Mouse (Mus musculus) midbrain, embryonic 14.5 days (tissue): Measurements from ENCODE around the gene Gata3. TPM values are rescaled to one million over a fixed set of nuclear protein-coding genes. Genes with fewer than 3 reads are reported as not detected.

Source experiments
- ATAC-seq: fragments of 200-750 bp; cut with Nextera tagmentation; 2 replicates; pipeline ENCODE4 v1.8.0; 2017; ENCODE audit warnings: moderate number of reproducible peaks, moderate library complexity; ENCODE audit not compliant: low FRiP score, low TSS enrichment
- DNase-seq: peaks from one replicate; pipeline ENCODE4 v3.0.0-alpha.2; 2015
- H3K27ac ChIP-seq: fragments of 300-500 bp; sonication (generic); replicated peaks from 2 replicates; pipeline ENCODE4 v1.5.1; 2014; ENCODE audit warnings: mild to moderate bottlenecking, low read depth, low read length, moderate library complexity
- H3K27me3 ChIP-seq: fragments of 300-500 bp; sonication (generic); 2 replicates; pipeline ENCODE4 v1.6.1; 2014; ENCODE audit warnings: low read length, control low read depth, mixed read lengths; ENCODE audit not compliant: control insufficient read depth, insufficient read depth
- H3K36me3 ChIP-seq: fragments of 300-500 bp; sonication (generic); 2 replicates; pipeline ENCODE4 v1.6.1; 2014; ENCODE audit warnings: low read length, control low read depth; ENCODE audit not compliant: control insufficient read depth, insufficient read depth
- H3K4me1 ChIP-seq: fragments of 300-500 bp; sonication (generic); 2 replicates; pipeline ENCODE4 v1.6.1; 2014; ENCODE audit warnings: mild to moderate bottlenecking, antibody characterized with exemption, low read length, control low read depth; ENCODE audit not compliant: control insufficient read depth, insufficient read depth
- H3K4me2 ChIP-seq: fragments of 300-500 bp; sonication (generic); 2 replicates; pipeline ENCODE4 v1.6.1; 2014; ENCODE audit warnings: mild to moderate bottlenecking, low read length, moderate library complexity
- H3K4me3 ChIP-seq: fragments of 300-500 bp; sonication (generic); replicated peaks from 2 replicates; pipeline ENCODE4 v1.5.1; 2014; ENCODE audit warnings: low read depth, low read length
- H3K9ac ChIP-seq: fragments of 300-500 bp; sonication (generic); replicated peaks from 2 replicates; pipeline ENCODE4 v1.6.1; 2014; ENCODE audit warnings: mild to moderate bottlenecking, low read length, moderate library complexity
- H3K9me3 ChIP-seq: fragments of 300-500 bp; sonication (generic); 2 replicates; pipeline ENCODE4 v1.6.1; 2016; ENCODE audit warnings: low read length, control low read depth, mixed read lengths; ENCODE audit not compliant: control insufficient read depth
- WGBS: fragments of 180-500 bp; shearing (Covaris S2); extraction: QIAGEN DNeasy Blood & Tissue Kit; methylation state at CpG from one replicate; pipeline ENCODE4 v1.1.7; 2014; 5-methylcytosine and 5-hydroxymethylcytosine counted together
- polyA plus RNA-seq: library from polyadenylated mRNA; unstranded; fragments of >200 nt; fragmentation: Nextera tagmentation; extraction: Ambion mirVana; gene quantifications from 2 replicates; pipeline ENCODE4 v1.2.1, GENCODE M21; 2014

Gata3 gene
- polyA plus RNA-seq, 1 experiment from 2014 or later, result 120 TPM

GRCm38 (mm10) chr2:9871798-9872197, 18.0 kb downstream of the Gata3 start:
- ATAC-seq, result no peak
- peak overlapping the region; percentile 87 for H3K27ac ChIP-seq
- 11% methylated on average over 6 of the region's 6 CpGs for WGBS
- H3K9ac ChIP-seq, result peak overlapping the region; percentile 72
- no peaks in the 10 kb centered on the region for H3K9me3 ChIP-seq
- no peaks in the 10 kb centered on the region for H3K4me1 ChIP-seq
- H3K4me2 ChIP-seq, result peak overlapping the region; percentile 65
- peaks cover 56% of the 10 kb centered on the region for H3K27me3 ChIP-seq
- 0 out of 2 replicates have a peak, but pooled peaks cover 9% of the 10 kb centered on the region for H3K36me3 ChIP-seq
- H3K4me3 ChIP-seq, result peak overlapping the region; percentile 45
- no peak for DNase-seq

DNA sequence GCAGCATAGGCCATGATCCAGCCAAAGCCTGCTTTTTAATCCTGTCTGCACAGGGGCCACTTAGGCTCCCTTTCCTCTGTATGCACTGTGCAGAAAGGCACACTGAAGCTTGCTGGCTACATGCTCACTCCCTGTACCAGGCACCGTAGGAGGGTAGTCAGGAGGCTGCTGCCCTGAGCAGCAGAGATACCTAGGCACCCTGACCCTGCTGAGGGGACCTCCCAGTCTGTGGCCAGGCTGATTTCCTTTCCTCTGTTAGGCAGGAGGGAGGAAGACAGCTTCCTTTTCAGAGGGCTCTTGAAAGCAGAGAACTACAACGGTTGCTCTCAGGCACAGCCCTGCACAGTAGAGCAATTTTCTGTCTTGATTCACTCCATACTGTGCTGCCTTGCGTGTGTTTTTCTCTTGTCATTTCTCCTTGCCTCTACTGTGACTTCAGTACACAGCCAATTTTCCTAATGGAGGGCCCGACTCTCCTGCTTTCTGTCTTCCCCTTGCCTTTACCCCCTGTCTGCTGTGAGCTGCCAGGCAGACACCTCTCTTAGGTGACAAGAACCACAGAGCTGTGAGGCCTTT, 18.6 kb downstream of the Gata3 start:
- peak overlapping the region; percentile 87 for H3K27ac ChIP-seq
- no peak for DNase-seq
- WGBS, result 16% methylated on average over 4 of the region's 4 CpGs
- peak overlapping the region; percentile 45 for H3K4me3 ChIP-seq
- H3K4me1 ChIP-seq, result no peaks in the 10 kb centered on the region
- 0 out of 2 replicates have a peak, but pooled peaks cover 9% of the 10 kb centered on the region for H3K36me3 ChIP-seq
- peaks cover 53% of the 10 kb centered on the region for H3K27me3 ChIP-seq
- no peaks in the 10 kb centered on the region for H3K9me3 ChIP-seq
- peak overlapping the region; percentile 72 for H3K9ac ChIP-seq
- 0 out of 2 replicates have a peak, but pooled peaks have one; percentile 5 for ATAC-seq
- peak overlapping the region; percentile 65 for H3K4me2 ChIP-seq

GRCm38 (mm10) chr2:9867092-9867825, 22.6 kb downstream of the Gata3 start:
- H3K27me3 ChIP-seq, result peaks cover 15% of the 10 kb centered on the region
- WGBS, result 77% methylated on average over 12 of the region's 12 CpGs

DNA sequence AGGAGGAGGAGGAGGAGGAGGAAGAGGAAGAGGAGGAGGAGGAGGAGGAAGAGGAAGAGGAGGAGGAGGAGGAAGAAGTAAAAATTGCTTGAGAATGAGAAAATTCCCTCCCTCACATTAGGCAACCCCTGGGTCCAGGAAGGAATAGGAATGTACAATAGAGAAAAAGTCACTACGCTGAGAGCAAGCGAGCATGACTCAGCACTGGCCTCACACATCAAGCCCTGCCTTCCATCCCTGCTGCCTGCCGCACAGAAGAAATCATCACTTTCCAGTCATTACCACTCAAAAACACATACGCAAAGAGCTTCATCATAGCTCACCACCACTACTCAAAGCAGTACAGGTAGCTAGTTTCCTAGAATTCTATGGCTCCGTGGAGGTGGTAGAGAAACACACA, 29.1 kb downstream of the Gata3 start:
- Histone ChIP-seq H3K27ac (no peak overlapping the region), H3K27me3 (no peaks in the 10 kb centered on the region), H3K4me1 (no peaks in the 10 kb centered on the region), H3K36me3 (peaks cover 6% of the 10 kb centered on the region), H3K9me3 (no peaks in the 10 kb centered on the region), H3K4me3 (no peak overlapping the region), H3K4me2 (no peak overlapping the region), H3K9ac (no peak overlapping the region)
- no peak for DNase-seq
- no peak for ATAC-seq
- WGBS, result 82% methylated on average over 5 of the region's 5 CpGs

More at GRCm38 (mm10) chr2:9867092-9867825, 22.6 kb downstream of the Gata3 start:
- no peaks in the 10 kb centered on the region for H3K4me1 ChIP-seq
- DNase-seq, result no peak
- no peak overlapping the region; the same call in 1 of the 2 replicates for H3K9ac ChIP-seq
- peak overlapping the region; percentile 9 for H3K4me2 ChIP-seq
- no peak overlapping the region for H3K4me3 ChIP-seq
- peak overlapping the region; percentile 60 for H3K27ac ChIP-seq
- no peaks in the 10 kb centered on the region for H3K9me3 ChIP-seq
- peaks cover 4% of the 10 kb centered on the region for H3K36me3 ChIP-seq
- no peak for ATAC-seq

- Histone ChIP-seq H3K27ac (no peak overlapping the region), H3K4me3 (no peak overlapping the region), H3K36me3 (no peaks in the 10 kb centered on the region), H3K4me2 (no peak overlapping the region), H3K9ac (no peak overlapping the region), H3K9me3 (no peaks in the 10 kb centered on the region), H3K4me1 (no peaks in the 10 kb centered on the region), H3K27me3 (no peaks in the 10 kb centered on the region)
- WGBS, result 38% methylated on average over 4 of the region's 4 CpGs
- no peak for ATAC-seq
- DNase-seq, result no peak
Observed at GRCm38 (mm10) chr2:9855861-9856260, 34.0 kb downstream of the Gata3 start.

DNA sequence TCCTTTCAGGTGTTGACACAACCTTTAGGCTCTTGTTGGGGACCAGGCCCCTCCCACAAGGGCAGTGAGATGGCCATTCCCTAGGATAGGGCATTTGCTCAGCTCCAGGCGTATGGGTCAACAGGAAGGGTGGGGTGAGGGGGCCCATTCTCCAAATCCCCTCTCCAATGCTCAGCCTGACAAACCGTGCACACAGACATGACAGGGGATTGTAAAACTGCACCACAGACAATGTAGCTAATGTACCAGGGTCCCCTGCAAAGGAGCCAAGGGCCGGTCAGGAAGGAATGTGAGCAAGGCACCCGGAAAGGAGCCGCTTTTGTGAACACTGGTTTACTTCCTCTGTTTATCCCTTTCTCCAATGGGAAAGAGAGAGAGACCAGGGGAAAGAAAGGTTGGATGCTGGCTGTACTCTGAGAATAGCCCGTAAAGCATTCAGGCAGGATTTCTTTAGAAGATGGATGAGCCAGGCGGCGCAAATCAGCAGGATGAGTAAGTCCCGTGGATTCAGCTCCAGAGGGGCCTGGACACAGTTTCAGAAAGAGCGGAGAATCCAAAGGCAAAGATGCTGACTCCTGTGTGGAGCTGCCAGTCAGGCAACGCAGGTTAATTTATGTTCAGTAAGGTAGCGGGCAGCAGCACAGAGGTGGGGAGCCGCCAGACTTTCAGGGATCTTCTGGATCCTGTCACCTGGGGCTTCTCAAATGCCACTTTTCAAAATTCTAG, 36.8 kb downstream of the Gata3 start:
- no peaks in the 10 kb centered on the region for H3K27me3 ChIP-seq
- H3K9me3 ChIP-seq, result no peaks in the 10 kb centered on the region
- H3K4me1 ChIP-seq, result no peaks in the 10 kb centered on the region
- WGBS, result 28% methylated on average over 13 of the region's 13 CpGs
- ATAC-seq, result no peak
- DNase-seq, result peak; percentile 51
- H3K4me2 ChIP-seq, result peak overlapping the region; percentile 15; the same call in 1 of the 2 replicates
- H3K27ac ChIP-seq, result no peak overlapping the region
- H3K4me3 ChIP-seq, result no peak overlapping the region
- no peaks in the 10 kb centered on the region for H3K36me3 ChIP-seq
- no peak overlapping the region; the same call in 1 of the 2 replicates for H3K9ac ChIP-seq

- Histone ChIP-seq H3K4me3 (no peak overlapping the region), H3K27me3 (no peaks in the 10 kb centered on the region), H3K4me1 (no peaks in the 10 kb centered on the region), H3K36me3 (no peaks in the 10 kb centered on the region), H3K9me3 (no peaks in the 10 kb centered on the region), H3K4me2 (no peak overlapping the region), H3K27ac (peak overlapping the region; percentile 32; the same call in 1 of the 2 replicates), H3K9ac (no peak overlapping the region)
- ATAC-seq (no peak), DNase-seq (peak; percentile 14)
- 62% methylated on average over 7 of the region's 7 CpGs for WGBS
Observed at GRCm38 (mm10) chr2:9835195-9835594, 54.6 kb downstream of the Gata3 start.

GRCm38 (mm10) chr2:9833712-9834111, 56.1 kb downstream of the Gata3 start:
- Histone ChIP-seq H3K36me3 (no peaks in the 10 kb centered on the region), H3K27me3 (no peaks in the 10 kb centered on the region), H3K27ac (no peak overlapping the region), H3K4me2 (no peak overlapping the region), H3K4me3 (no peak overlapping the region), H3K4me1 (no peaks in the 10 kb centered on the region), H3K9me3 (no peaks in the 10 kb centered on the region), H3K9ac (no peak overlapping the region)
- ATAC-seq (no peak), DNase-seq (no peak)
- WGBS, result 91% methylated on average over 7 of the region's 7 CpGs
